Mouse (Mus musculus): Measurements from ENCODE around the gene Polrmt.

- peak; percentile 96 for TF ChIP-seq CTCF (IDR thresholded peaks at IDR 0.05; ENCODE audit: low read depth, low read length)
- no peak for TF ChIP-seq POLR2A (IDR thresholded peaks at IDR 0.05; ENCODE audit: insufficient read depth, low read length)
- TF ChIP-seq EP300 (IDR thresholded peaks at IDR 0.05; ENCODE audit: insufficient read depth, low read depth, low read length) = no peak
Observed at GRCm38 (mm10) chr10:79768400-79768799, 22.0 kb upstream of the Polrmt start.

Measured in ES-Bruce4 (cell line).